Mouse (Mus musculus) midbrain, embryonic 11.5 days (tissue): ENCODE measurements around the gene Pak4. TPM values are rescaled to one million over a fixed set of nuclear protein-coding genes. Genes with fewer than 3 reads are reported as not detected.

Source experiments
- ATAC-seq: fragments of 200-750 bp; cut with Nextera tagmentation; 2 replicates; pipeline ENCODE4 v1.8.0; 2017; ENCODE audit warnings: moderate TSS enrichment, moderate library complexity; ENCODE audit not compliant: low FRiP score
- DNase-seq: peaks from one replicate; pipeline ENCODE4 v3.0.0; 2015; ENCODE audit warnings: low spot score; ENCODE audit errors: missing footprints
- H3K27ac ChIP-seq: fragments of 300-500 bp; sonication (generic); 2 replicates; pipeline ENCODE4 v1.5.1; 2014; ENCODE audit warnings: low read depth, low read length
- H3K27me3 ChIP-seq: fragments of 300-500 bp; sonication (generic); 2 replicates; pipeline ENCODE4 v1.6.1; 2014; ENCODE audit warnings: mild to moderate bottlenecking, low read length, moderate library complexity, mixed read lengths; ENCODE audit not compliant: control insufficient read depth, insufficient read depth
- H3K36me3 ChIP-seq: fragments of 300-500 bp; sonication (generic); 2 replicates; pipeline ENCODE4 v1.6.1; 2014; ENCODE audit warnings: mild to moderate bottlenecking, low read length, moderate library complexity, mixed read lengths; ENCODE audit not compliant: control insufficient read depth, insufficient read depth
- H3K4me1 ChIP-seq: fragments of 300-500 bp; sonication (generic); 2 replicates; pipeline ENCODE4 v1.6.1; 2014; ENCODE audit warnings: low read length; ENCODE audit not compliant: control insufficient read depth, insufficient read depth
- H3K4me2 ChIP-seq: fragments of 300-500 bp; sonication (generic); 2 replicates; pipeline ENCODE4 v1.6.1; 2014; ENCODE audit warnings: mild to moderate bottlenecking, moderate library complexity
- H3K4me3 ChIP-seq: fragments of 300-500 bp; sonication (generic); 2 replicates; pipeline ENCODE4 v1.5.1; 2014; ENCODE audit warnings: low read depth, low read length
- H3K9ac ChIP-seq: fragments of 300-500 bp; sonication (generic); 2 replicates; pipeline ENCODE4 v1.6.1; 2014; ENCODE audit warnings: low read length
- H3K9me3 ChIP-seq: fragments of 300-500 bp; sonication (generic); 2 replicates; pipeline ENCODE4 v1.6.1; 2016; ENCODE audit warnings: low read length; ENCODE audit not compliant: control insufficient read depth
- WGBS: fragments of 180-500 bp; shearing (Covaris S2); extraction: QIAGEN DNeasy Blood & Tissue Kit; methylation state at CpG from one replicate; pipeline ENCODE4 v1.1.7; 2014; 5-methylcytosine and 5-hydroxymethylcytosine counted together
- polyA plus RNA-seq: library from polyadenylated mRNA; unstranded; fragments of >200 nt; fragmentation: Nextera tagmentation; extraction: Ambion mirVana; gene quantifications from 2 replicates; pipeline ENCODE4 v1.2.1, GENCODE M21; 2014

Pak4 gene
- polyA plus RNA-seq, 1 experiment from 2014 or later: 32.5 TPM

DNA sequence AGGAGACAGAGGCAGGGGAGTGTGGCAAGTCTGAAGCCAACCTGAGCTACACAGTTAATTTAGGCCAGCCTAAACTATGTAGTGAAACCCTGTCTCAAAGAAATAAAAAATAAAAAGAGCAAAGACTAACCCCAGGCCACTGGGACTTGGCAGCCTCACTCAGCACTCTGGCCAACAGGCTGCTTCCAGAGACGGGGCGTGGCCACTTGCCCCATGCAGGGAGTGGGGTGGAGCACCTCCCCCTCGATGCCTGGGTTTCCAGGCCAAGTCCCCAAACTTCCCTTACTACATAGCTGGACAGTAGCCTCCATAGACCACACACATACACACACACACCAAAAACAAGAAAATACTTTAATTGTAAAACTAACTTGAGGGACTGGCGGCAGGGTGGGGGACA lies 39.5 kb downstream of the Pak4 start:
- no peak for ATAC-seq
- no peak overlapping the region for H3K4me3 ChIP-seq
- H3K27me3 ChIP-seq: no peaks in the 10 kb centered on the region
- H3K27ac ChIP-seq: no peak overlapping the region
- no peak overlapping the region for H3K4me2 ChIP-seq
- H3K9me3 ChIP-seq: no peaks in the 10 kb centered on the region
- H3K9ac ChIP-seq: no peak overlapping the region
- DNase-seq: no peak
- H3K4me1 ChIP-seq: no peaks in the 10 kb centered on the region
- peaks cover 12% of the 10 kb centered on the region for H3K36me3 ChIP-seq
- WGBS: 58% methylated on average over 4 of the region's 4 CpGs

DNA sequence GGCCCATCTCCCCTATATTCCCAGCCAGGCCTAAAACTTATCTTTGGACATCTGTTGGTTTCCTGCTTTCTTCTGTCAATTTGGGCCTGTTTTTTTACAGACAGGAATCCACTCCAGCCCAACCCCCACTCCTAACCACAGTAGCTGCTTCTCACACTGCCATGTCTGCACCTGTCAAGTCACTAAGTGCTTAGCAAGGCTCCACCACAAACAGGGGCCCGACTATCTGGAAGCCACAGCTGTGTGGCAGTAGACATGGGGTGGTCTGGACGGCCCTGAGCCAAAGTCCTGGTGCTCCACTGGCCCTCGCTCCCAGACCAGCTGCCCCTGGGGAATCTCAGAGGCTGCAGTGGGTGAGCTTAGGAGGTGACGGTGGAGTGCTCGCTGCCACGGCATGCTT lies 40.3 kb downstream of the Pak4 start:
- H3K4me1 ChIP-seq: no peaks in the 10 kb centered on the region
- no peak for DNase-seq
- 87% methylated on average over 6 of the region's 6 CpGs for WGBS

DNA sequence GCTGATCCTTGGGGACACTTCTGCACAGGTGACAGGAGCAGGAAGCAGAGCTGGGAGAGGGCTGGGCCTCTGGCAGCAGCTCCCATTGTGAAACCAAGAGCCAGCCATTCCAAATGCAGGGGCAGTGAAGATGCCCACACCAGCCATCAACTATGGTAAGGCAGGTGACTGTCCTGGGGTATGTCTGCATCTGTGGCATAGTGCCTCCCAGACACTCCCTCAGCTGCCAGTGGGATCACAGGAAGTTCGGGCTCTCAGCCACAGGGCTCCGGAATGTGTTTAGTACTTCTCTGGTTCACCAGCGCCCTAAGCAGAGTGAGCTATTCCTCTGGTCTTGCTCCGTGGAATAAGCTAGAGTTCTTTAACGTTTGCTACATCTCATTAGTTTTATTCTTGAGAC lies 40.9 kb downstream of the Pak4 start:
- no peak overlapping the region for H3K4me2 ChIP-seq
- H3K9ac ChIP-seq: no peak overlapping the region
- no peaks in the 10 kb centered on the region for H3K27me3 ChIP-seq
- H3K36me3 ChIP-seq: peaks cover 5% of the 10 kb centered on the region; the same call in 1 of the 2 replicates
- 82% methylated on average over 5 of the region's 5 CpGs for WGBS
- DNase-seq: no peak
- no peaks in the 10 kb centered on the region for H3K4me1 ChIP-seq
- no peak overlapping the region for H3K27ac ChIP-seq
- H3K4me3 ChIP-seq: no peak overlapping the region
- no peaks in the 10 kb centered on the region; the same call in 1 of the 2 replicates for H3K9me3 ChIP-seq
- no peak for ATAC-seq

More for the DNA sequence above, 40.3 kb downstream of the Pak4 start:
- Histone ChIP-seq H3K4me2 (no peak overlapping the region), H3K4me3 (no peak overlapping the region), H3K27me3 (no peaks in the 10 kb centered on the region), H3K27ac (no peak overlapping the region), H3K9me3 (no peaks in the 10 kb centered on the region; the same call in 1 of the 2 replicates), H3K9ac (no peak overlapping the region), H3K36me3 (peaks cover 9% of the 10 kb centered on the region)
- ATAC-seq: no peak

DNA sequence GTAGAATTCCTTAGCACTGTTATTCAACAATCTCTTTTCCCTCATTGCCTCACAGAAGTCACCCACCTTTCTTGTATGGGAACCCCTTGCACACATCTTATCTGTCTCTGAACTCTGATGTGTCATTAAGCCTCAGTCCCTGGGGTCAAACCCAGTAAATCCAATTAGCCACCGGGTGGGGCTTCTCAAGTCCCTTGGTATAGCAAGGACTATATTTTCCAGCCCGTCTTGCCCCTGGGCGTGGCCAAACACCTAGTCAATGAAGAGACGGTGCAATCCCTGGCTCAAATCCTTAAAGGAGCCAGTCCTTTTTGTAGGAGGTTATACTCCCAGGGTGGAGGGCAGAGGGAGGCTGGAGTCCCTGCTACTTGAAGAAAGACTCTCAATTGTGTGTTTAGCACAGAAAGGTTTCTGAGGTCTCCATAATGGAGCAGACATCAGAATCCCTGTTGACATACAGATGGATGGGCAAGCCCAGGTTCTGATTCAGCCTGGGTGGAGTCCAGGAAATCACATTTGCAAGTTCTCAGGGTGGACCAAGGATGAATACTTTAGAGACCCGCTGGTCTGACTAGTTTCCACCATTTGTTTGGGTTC lies 41.9 kb downstream of the Pak4 start:
- ATAC-seq (no peak), DNase-seq (no peak)
- Histone ChIP-seq H3K4me1 (no peaks in the 10 kb centered on the region), H3K4me2 (no peak overlapping the region), H3K36me3 (0 out of 2 replicates have a peak, but pooled peaks cover 5% of the 10 kb centered on the region), H3K27ac (no peak overlapping the region), H3K27me3 (no peaks in the 10 kb centered on the region), H3K9ac (no peak overlapping the region), H3K9me3 (no peaks in the 10 kb centered on the region; the same call in 1 of the 2 replicates), H3K4me3 (no peak overlapping the region)
- 17% methylated on average over 5 of the region's 5 CpGs for WGBS

DNA sequence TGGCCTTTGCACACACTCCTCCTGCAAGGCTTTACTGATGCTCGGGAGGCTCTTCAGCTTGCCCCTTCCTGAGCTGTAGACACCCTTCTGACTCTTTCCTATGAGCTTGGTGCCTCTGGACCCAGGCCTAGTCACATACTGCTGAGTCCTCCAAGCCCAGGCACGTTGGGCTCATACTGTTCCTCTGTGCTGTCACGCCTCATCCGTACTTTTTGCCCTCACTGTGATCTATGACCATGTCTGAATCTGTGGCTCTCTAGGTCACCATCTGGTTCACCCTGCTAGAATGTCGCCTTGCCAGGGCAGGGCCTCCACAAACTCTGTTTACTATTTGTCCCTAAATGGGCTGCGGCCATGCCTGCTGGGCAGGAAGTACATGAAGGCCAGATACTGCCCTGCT lies 44.9 kb downstream of the Pak4 start:
- 94% methylated on average over 6 of the region's 6 CpGs for WGBS
- DNase-seq (no peak), ATAC-seq (no peak)
- no peaks in the 10 kb centered on the region; the same call in 1 of the 2 replicates for H3K9me3 ChIP-seq
- no peaks in the 10 kb centered on the region for H3K4me1 ChIP-seq
- no peaks in the 10 kb centered on the region for H3K27me3 ChIP-seq
- H3K9ac ChIP-seq: no peak overlapping the region
- H3K36me3 ChIP-seq: 0 out of 2 replicates have a peak, but pooled peaks cover 2% of the 10 kb centered on the region
- no peak overlapping the region for H3K4me3 ChIP-seq
- H3K27ac ChIP-seq: no peak overlapping the region
- H3K4me2 ChIP-seq: no peak overlapping the region

DNA sequence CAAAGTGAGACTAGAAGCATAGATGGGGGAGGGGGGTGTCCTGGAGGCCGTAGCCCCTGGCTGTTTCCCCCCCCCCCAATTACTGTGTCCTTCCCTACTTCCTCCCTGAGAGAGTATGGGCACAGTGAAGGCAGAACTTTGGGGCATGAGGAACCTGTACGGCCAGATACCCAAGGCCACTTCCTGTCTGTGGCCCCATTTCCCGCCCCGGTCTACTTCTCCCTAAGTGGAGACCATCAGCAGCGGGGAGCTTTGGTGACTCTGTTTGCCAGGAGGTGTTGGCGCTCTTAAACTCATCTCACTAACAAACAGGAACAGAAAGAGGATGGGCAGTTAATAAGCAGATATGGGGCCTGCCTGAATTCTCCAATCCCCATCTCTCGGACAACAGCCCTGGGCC lies 50.4 kb downstream of the Pak4 start:
- Histone ChIP-seq H3K4me3 (no peak overlapping the region), H3K27me3 (peaks cover 18% of the 10 kb centered on the region), H3K9me3 (no peaks in the 10 kb centered on the region; the same call in 1 of the 2 replicates), H3K4me1 (peaks cover 15% of the 10 kb centered on the region), H3K27ac (no peak overlapping the region), H3K36me3 (no peaks in the 10 kb centered on the region), H3K4me2 (no peak overlapping the region), H3K9ac (no peak overlapping the region)
- ATAC-seq (no peak), DNase-seq (no peak)
- WGBS: 70% methylated on average over 7 of the region's 7 CpGs

DNA sequence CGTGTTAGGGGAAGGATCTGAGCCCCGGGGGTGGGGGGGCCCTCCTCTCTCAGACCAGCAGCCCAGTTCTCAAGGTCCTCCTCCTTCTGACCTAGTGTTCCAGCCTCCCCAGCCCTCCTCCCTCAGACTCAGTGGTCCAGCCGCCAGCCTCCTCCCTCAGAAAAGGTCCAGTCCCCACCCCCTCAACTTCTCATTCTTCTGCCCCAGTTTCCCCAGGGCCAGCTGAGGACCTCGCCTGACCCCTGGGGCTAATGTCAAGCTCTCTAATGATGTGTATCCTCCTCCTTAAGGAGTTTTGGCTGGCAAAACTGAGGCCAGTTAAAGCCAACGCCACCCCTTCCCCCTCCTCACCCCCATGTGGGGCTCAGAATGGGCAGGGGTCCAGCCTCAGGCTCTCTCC lies 50.8 kb downstream of the Pak4 start, which contains the start of gene Nccrp1:
Nccrp1 (minus strand) TSS at position 101 of the 400 bp plus-strand sequence.
- peak within 1 kb of the TSS; percentile 15 for H3K4me3 ChIP-seq

DNA sequence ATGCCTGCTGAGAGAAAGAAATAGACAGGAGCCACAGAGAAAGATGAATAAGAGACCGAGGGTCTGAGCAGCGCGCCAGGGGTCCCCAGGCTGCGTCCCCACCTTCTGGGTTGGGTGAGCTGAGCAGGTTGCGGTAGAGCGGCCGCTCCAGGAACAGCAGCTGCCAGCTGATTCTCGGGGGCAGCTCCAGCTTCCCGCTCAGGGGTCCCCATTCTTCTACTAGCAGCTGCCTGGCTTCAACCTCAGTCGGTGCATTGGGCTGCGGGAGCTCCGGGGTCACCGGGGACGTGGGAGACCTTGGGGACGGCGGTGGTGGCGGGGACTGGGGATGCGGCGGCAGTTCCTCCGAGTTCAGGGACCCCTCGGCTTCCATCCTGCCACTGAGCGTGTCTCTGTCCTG lies 51.3 kb downstream of the Pak4 start:
- no peak overlapping the region for H3K27ac ChIP-seq
- H3K9ac ChIP-seq: peak overlapping the region; percentile 42
- no peaks in the 10 kb centered on the region for H3K9me3 ChIP-seq
- peaks cover 18% of the 10 kb centered on the region for H3K27me3 ChIP-seq
- no peak for ATAC-seq
- no peaks in the 10 kb centered on the region for H3K36me3 ChIP-seq
- peaks cover 15% of the 10 kb centered on the region for H3K4me1 ChIP-seq
- peak; percentile 86 for DNase-seq
- 1% methylated on average over 22 of the region's 22 CpGs for WGBS
- H3K4me2 ChIP-seq: peak overlapping the region; percentile 55
- peak overlapping the region; percentile 15 for H3K4me3 ChIP-seq

More for the DNA sequence above, 50.8 kb downstream of the Pak4 start, which contains the start of gene Nccrp1:
- Histone ChIP-seq H3K27ac (no peak within 1 kb of the TSS), H3K9me3 (no peaks in the 10 kb centered on the region), H3K36me3 (no peaks in the 10 kb centered on the region), H3K4me2 (peak within 1 kb of the TSS; percentile 55), H3K27me3 (peaks cover 18% of the 10 kb centered on the region), H3K4me1 (peaks cover 15% of the 10 kb centered on the region), H3K9ac (peak within 1 kb of the TSS; percentile 42)
- WGBS: 3% methylated on average over 5 of the region's 5 CpGs
- ATAC-seq: no peak
- no peak for DNase-seq

DNA sequence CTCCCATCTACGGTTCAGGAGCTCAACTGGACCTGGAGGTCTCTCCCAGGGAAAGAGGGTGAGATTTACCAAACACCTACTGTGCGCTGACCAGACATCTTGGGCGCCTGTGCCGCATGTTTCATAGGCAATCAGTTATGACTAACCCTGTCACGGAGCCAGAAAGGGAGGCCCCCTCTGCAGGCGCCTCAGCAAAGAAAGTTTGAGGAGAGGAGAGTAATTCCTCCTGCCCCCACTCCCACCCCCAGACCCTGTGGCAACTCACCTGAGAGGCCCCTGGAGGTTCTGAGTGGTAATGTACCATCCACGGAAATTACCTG lies 52.1 kb downstream of the Pak4 start:
- H3K9me3 ChIP-seq: no peaks in the 10 kb centered on the region
- peaks cover 18% of the 10 kb centered on the region for H3K27me3 ChIP-seq

More for the DNA sequence above, 52.1 kb downstream of the Pak4 start:
- no peak overlapping the region for H3K9ac ChIP-seq
- H3K4me3 ChIP-seq: no peak overlapping the region
- WGBS: 46% methylated on average over 7 of the region's 7 CpGs
- H3K27ac ChIP-seq: no peak overlapping the region
- ATAC-seq (no peak), DNase-seq (no peak)
- H3K4me1 ChIP-seq: peaks cover 15% of the 10 kb centered on the region
- H3K4me2 ChIP-seq: no peak overlapping the region
- no peaks in the 10 kb centered on the region for H3K36me3 ChIP-seq
